Mouse (Mus musculus) MEL (cell line): Measurements from ENCODE around the gene Olfr1260. TPM values are rescaled to one million over a fixed set of nuclear protein-coding genes. Genes with fewer than 3 reads are reported as not detected.

ENCODE experiments used
- DNase-seq: peaks from one replicate; pipeline ENCODE4 v3.0.0; 2011; ENCODE audit warnings: low read depth, low spot score
- H3K27ac ChIP-seq: 2 replicates; pipeline ENCODE4 v1.5.1; 2012; ENCODE audit warnings: low read depth, mild to moderate bottlenecking, control low read depth, low read length, moderate library complexity; ENCODE audit not compliant: control insufficient read depth
- H3K27me3 ChIP-seq, 2 experiments: fragments of 150-350 bp in 1 of 2; sonication (generic) in 1 of 2; 2 replicates each; pipeline ENCODE4 v1.6.1; 2012; ENCODE audit warnings: low read length in 2 of 2, mild to moderate bottlenecking in 2 of 2, improper control_type of control experiment in 1 of 2, moderate library complexity in 1 of 2; ENCODE audit not compliant: insufficient read depth in 2 of 2, control insufficient read depth in 1 of 2
- H3K36me3 ChIP-seq, 2 experiments: 2 replicates each; pipeline ENCODE4 v1.6.1; 2012 to 2014; ENCODE audit warnings: low read length in 2 of 2, improper control_type of control experiment in 1 of 2, inconsistent platforms in 1 of 2, mild to moderate bottlenecking in 1 of 2; ENCODE audit not compliant: insufficient read depth in 2 of 2, control insufficient read depth in 1 of 2
- H3K4me1 ChIP-seq, 2 experiments: fragments of 150-350 bp in 1 of 2; sonication (generic) in 1 of 2; 2 replicates each; pipeline ENCODE4 v1.6.1; 2012; ENCODE audit warnings: low read length in 2 of 2, improper control_type of control experiment in 1 of 2, mild to moderate bottlenecking in 1 of 2; ENCODE audit not compliant: insufficient read depth in 2 of 2, control insufficient read depth in 1 of 2
- H3K4me3 ChIP-seq, 2 experiments: fragments of 150-350 bp in 1 of 2; sonication (generic) in 1 of 2; 2 replicates each; pipeline ENCODE4 v1.5.1; 2012; ENCODE audit warnings: low read depth in 2 of 2, low read length in 2 of 2, mild to moderate bottlenecking in 2 of 2, moderate library complexity in 2 of 2, control low read depth in 1 of 2, improper control_type of control experiment in 1 of 2; ENCODE audit not compliant: control insufficient read depth in 1 of 2, insufficient read depth in 1 of 2
- H3K79me2 ChIP-seq: 2 replicates; pipeline ENCODE4 v1.6.1; 2012; ENCODE audit warnings: mild to moderate bottlenecking, low read length, moderate library complexity; ENCODE audit not compliant: control insufficient read depth, poor library complexity, insufficient read depth
- H3K9ac ChIP-seq: 2 replicates; pipeline ENCODE4 v1.6.1; 2012; ENCODE audit warnings: low read depth, mild to moderate bottlenecking, control low read depth, low read length, moderate library complexity; ENCODE audit not compliant: control insufficient read depth, poor library complexity, severe bottlenecking
- H3K9me3 ChIP-seq: fragments of 150-350 bp; sonication (generic); replicated peaks from 2 replicates; pipeline ENCODE4 v1.6.1; 2012; ENCODE audit warnings: mild to moderate bottlenecking, low read length, improper control_type of control experiment, moderate library complexity; ENCODE audit not compliant: insufficient read depth
- BHLHE40 ChIP-seq: IDR thresholded peaks from 2 replicates; pipeline ENCODE4 v1.6.1; 2012; ENCODE audit warnings: low read depth, mild to moderate bottlenecking, inconsistent platforms, low read length, improper control_type of control experiment, borderline replicate concordance
- CHD1 ChIP-seq: IDR thresholded peaks from 2 replicates; pipeline ENCODE4 v1.6.1; 2012; ENCODE audit warnings: low read depth, mild to moderate bottlenecking, inconsistent platforms, low read length, improper control_type of control experiment
- CHD2 ChIP-seq: IDR thresholded peaks from 2 replicates; pipeline ENCODE4 v1.6.1; 2011; ENCODE audit warnings: low read length, improper control_type of control experiment
- E2F4 ChIP-seq: IDR thresholded peaks from 2 replicates; pipeline ENCODE4 v1.6.1; 2011; ENCODE audit warnings: low read depth, low read length, improper control_type of control experiment, borderline replicate concordance
- ELF1 ChIP-seq: IDR thresholded peaks from 2 replicates; pipeline ENCODE4 v1.6.1; 2014; ENCODE audit warnings: low read depth, mild to moderate bottlenecking, inconsistent platforms, low read length, improper control_type of control experiment, moderate library complexity
- EP300 ChIP-seq, 2 experiments: IDR thresholded peaks; 2 replicates each; pipeline ENCODE4 v1.6.1; 2011; ENCODE audit warnings: improper control_type of control experiment in 2 of 2, low read length in 2 of 2, low read depth in 1 of 2, mild to moderate bottlenecking in 1 of 2
- ETS1 ChIP-seq: IDR thresholded peaks from 2 replicates; pipeline ENCODE4 v1.6.1; 2012; ENCODE audit warnings: low read depth, mild to moderate bottlenecking, inconsistent platforms, low read length, improper control_type of control experiment, moderate library complexity
- JUND ChIP-seq: IDR thresholded peaks from 2 replicates; pipeline ENCODE4 v1.6.1; 2011; ENCODE audit warnings: low read depth, mild to moderate bottlenecking, improper control_type of control experiment, low read length
- KAT2A ChIP-seq: conservative IDR thresholded peaks from 2 replicates; pipeline ENCODE4 v1.6.1; 2012; ENCODE audit warnings: low read depth, low read length, improper control_type of control experiment, inconsistent platforms
- MAFK ChIP-seq: IDR thresholded peaks from 2 replicates; pipeline ENCODE4 v1.6.1; 2011; ENCODE audit warnings: low read depth, mild to moderate bottlenecking, low read length, improper control_type of control experiment, borderline replicate concordance
- MAX ChIP-seq: IDR thresholded peaks from 2 replicates; pipeline ENCODE4 v1.6.1; 2011; ENCODE audit warnings: low read length, improper control_type of control experiment
- MAZ ChIP-seq: IDR thresholded peaks from 2 replicates; pipeline ENCODE4 v1.6.1; 2012; ENCODE audit warnings: low read depth, mild to moderate bottlenecking, inconsistent platforms, low read length, improper control_type of control experiment
- MEF2A ChIP-seq: IDR thresholded peaks from 2 replicates; pipeline ENCODE4 v1.6.1; 2014; ENCODE audit warnings: low read depth, mild to moderate bottlenecking, inconsistent platforms, low read length, improper control_type of control experiment; ENCODE audit not compliant: poor library complexity, insufficient replicate concordance, severe bottlenecking; ENCODE audit errors: extremely low read depth
- MXI1 ChIP-seq: IDR thresholded peaks from 2 replicates; pipeline ENCODE4 v1.6.1; 2011; ENCODE audit warnings: mild to moderate bottlenecking, low read depth, low read length, improper control_type of control experiment
- NELFE ChIP-seq: IDR thresholded peaks from 2 replicates; pipeline ENCODE4 v1.6.1; 2011; ENCODE audit warnings: low read depth, low read length, improper control_type of control experiment
- POLR2AphosphoS2 ChIP-seq: IDR thresholded peaks from 2 replicates; pipeline ENCODE4 v1.6.1; 2011; ENCODE audit warnings: low read length, improper control_type of control experiment
- SIN3A ChIP-seq: IDR thresholded peaks from 2 replicates; pipeline ENCODE4 v1.6.1; 2012; ENCODE audit warnings: low read length, improper control_type of control experiment, inconsistent platforms
- SMC3 ChIP-seq: IDR thresholded peaks from 2 replicates; pipeline ENCODE4 v1.6.1; 2011; ENCODE audit warnings: low read depth, low read length, improper control_type of control experiment
- TAL1 ChIP-seq: IDR thresholded peaks from 2 replicates; pipeline ENCODE4 v1.6.1; 2012; ENCODE audit warnings: mild to moderate bottlenecking, inconsistent platforms, low read length, moderate library complexity, mixed read lengths
- TBP ChIP-seq: IDR thresholded peaks from 2 replicates; pipeline ENCODE4 v1.8.0; 2011; ENCODE audit warnings: low read depth, low read length, improper control_type of control experiment
- TCF12 ChIP-seq: IDR thresholded peaks from 2 replicates; pipeline ENCODE4 v1.6.1; 2014; ENCODE audit warnings: low read depth, mild to moderate bottlenecking, inconsistent platforms, low read length, improper control_type of control experiment, moderate library complexity
- UBTF ChIP-seq: IDR thresholded peaks from 2 replicates; pipeline ENCODE4 v1.6.1; 2012; ENCODE audit warnings: low read depth, mild to moderate bottlenecking, inconsistent platforms, low read length, improper control_type of control experiment, moderate library complexity, borderline replicate concordance; ENCODE audit not compliant: insufficient read depth
- USF1 ChIP-seq: IDR thresholded peaks from 2 replicates; pipeline ENCODE4 v1.6.1; 2014; ENCODE audit warnings: low read depth, mild to moderate bottlenecking, inconsistent platforms, low read length, improper control_type of control experiment, moderate library complexity
- USF2 ChIP-seq, 2 experiments: IDR thresholded peaks; 2 replicates each; pipeline ENCODE4 v1.6.1; 2011 to 2012; ENCODE audit warnings: improper control_type of control experiment in 2 of 2, low read length in 2 of 2, borderline replicate concordance in 1 of 2, inconsistent platforms in 1 of 2, low read depth in 1 of 2, mild to moderate bottlenecking in 1 of 2; ENCODE audit not compliant: insufficient read depth in 1 of 2
- ZC3H11A ChIP-seq: IDR thresholded peaks from 2 replicates; pipeline ENCODE4 v1.6.1; 2012; ENCODE audit warnings: low read depth, mild to moderate bottlenecking, inconsistent platforms, low read length, improper control_type of control experiment
- ZKSCAN1 ChIP-seq: IDR thresholded peaks from 2 replicates; pipeline ENCODE4 v1.6.1; 2012; ENCODE audit warnings: low read depth, mild to moderate bottlenecking, inconsistent platforms, low read length, improper control_type of control experiment, moderate library complexity
- ZMIZ1 ChIP-seq: IDR thresholded peaks from 2 replicates; pipeline ENCODE4 v1.6.1; 2012; ENCODE audit warnings: low read depth, mild to moderate bottlenecking, inconsistent platforms, low read length, improper control_type of control experiment, moderate library complexity
- polyA plus RNA-seq, 2 experiments: library from polyadenylated mRNA; stranded (reverse) in 1 of 2; unstranded in 1 of 2; fragments of >175 nt in 1 of 2; fragments of >200 nt in 1 of 2; gene quantifications; 2 replicates each; pipeline versions ENCODE4 v1.2.1 to v1.2.4; 2012; ENCODE audit warnings: low replicate concordance in 2 of 2, low read depth in 1 of 2; ENCODE audit not compliant: insufficient read length in 2 of 2, insufficient read depth in 1 of 2, missing spikeins in 1 of 2
- total RNA-seq: library from RNA; depleted of rRNA; stranded (reverse); fragments of 300-350 nt; gene quantifications from 2 replicates; pipeline ENCODE4 v1.2.3, GENCODE M21; 2012

The Olfr1260 gene
- total and polyA plus RNA-seq, 3 experiments, result not detected

- H3K4me1 ChIP-seq, result no peaks in the 10 kb centered on the region
- no peaks in the 10 kb centered on the region for H3K36me3 ChIP-seq
- DNase-seq, result no peak
- no peaks in the 10 kb centered on the region for H3K79me2 ChIP-seq
- no peak within 1 kb of the TSS for H3K27ac ChIP-seq
- no peak within 1 kb of the TSS for H3K9ac ChIP-seq
- TF ChIP-seq BHLHE40 (no peak), MAFK (no peak), NELFE (no peak), POLR2AphosphoS2 (no peak), USF2 (IDR thresholded peaks at IDR 0.05; ENCODE audit: borderline replicate concordance in 1 of 2, insufficient read depth in 1 of 2, low read depth in 1 of 2, low read length in 2 of 2) (no peak), MXI1 (no peak), E2F4 (no peak), CHD1 (no peak), ZKSCAN1 (no peak), ZMIZ1 (no peak), KAT2A (no peak), TBP (no peak), TAL1 (no peak), EP300 (IDR thresholded peaks at IDR 0.05; ENCODE audit: low read depth in 1 of 2, low read length in 2 of 2) (no peak), ZC3H11A (no peak), JUND (no peak), CHD2 (no peak), TCF12 (no peak), ETS1 (no peak)
- H3K9me3 ChIP-seq, result no peaks in the 10 kb centered on the region
- H3K27me3 ChIP-seq, result no peaks in the 10 kb centered on the region
- H3K4me3 ChIP-seq, result no peak within 1 kb of the TSS
These were observed 25.6 kb upstream of the Olfr1260 start, which contains the start of gene Olfr1259 for GRCm38 (mm10) chr2:89948564-89948963. Olfr1259 (minus strand) TSS chr2:89948664.

- no peaks in the 10 kb centered on the region for H3K9me3 ChIP-seq
- no peaks in the 10 kb centered on the region for H3K4me1 ChIP-seq
- no peaks in the 10 kb centered on the region for H3K27me3 ChIP-seq
- no peak overlapping the region for H3K27ac ChIP-seq
- no peak overlapping the region for H3K4me3 ChIP-seq
- DNase-seq, result no peak
- TF ChIP-seq USF2 (IDR thresholded peaks at IDR 0.05; ENCODE audit: borderline replicate concordance in 1 of 2, insufficient read depth in 1 of 2, low read depth in 1 of 2, low read length in 2 of 2) (no peak), ETS1 (no peak), TAL1 (no peak), UBTF (no peak), MEF2A (no peak), MAZ (no peak), TBP (no peak), BHLHE40 (no peak), USF1 (no peak), SIN3A (no peak), MAX (no peak), ELF1 (no peak), SMC3 (no peak)
- no peak overlapping the region for H3K9ac ChIP-seq
- H3K79me2 ChIP-seq, result no peaks in the 10 kb centered on the region
- no peaks in the 10 kb centered on the region for H3K36me3 ChIP-seq
These were observed 3.6 kb downstream of the Olfr1260 start for GRCm38 (mm10) chr2:89977709-89978108.
